Mouse (Mus musculus): ENCODE data around the gene Atp2a3. TPM values are rescaled to one million over a fixed set of nuclear protein-coding genes. Genes with fewer than 3 reads are reported as not detected.

Gene Atp2a3
- polyA plus RNA-seq, 1 experiment from 2014 or later = 2.6 TPM

- H3K27ac ChIP-seq (replicated peaks in 1 of 2; ENCODE audit: control insufficient read depth in 1 of 2, insufficient read depth in 1 of 2, low read depth in 2 of 2, low read length in 2 of 2) = peak overlapping the region; percentile 46 to 53; a peak in 3 of 4 replicates
- peak overlapping the region; percentile 26 to 30 for H3K4me3 ChIP-seq (ENCODE audit: control insufficient read depth in 1 of 2, insufficient read depth in 1 of 2, low read depth in 1 of 2, low read length in 2 of 2)
- peak; percentile 74 for ATAC-seq (ENCODE audit: insufficient number of reproducible peaks, insufficient read depth, low FRiP score, low read depth)
- 25% methylated on average over 20 of the region's 20 CpGs for WGBS
- H3K36me3 ChIP-seq (ENCODE audit: control insufficient read depth, insufficient read depth, low read length) = no peaks in the 10 kb centered on the region
- peak overlapping the region; percentile 67 for H3K4me2 ChIP-seq (ENCODE audit: low read length)
- peak overlapping the region; percentile 67 for H3K9ac ChIP-seq (ENCODE audit: low read length)
- H3K4me1 ChIP-seq (ENCODE audit: control insufficient read depth in 2 of 2, insufficient read depth in 2 of 2, low read length in 2 of 2) = peaks cover 13 to 19% of the 10 kb centered on the region in 2 experiments
- peaks cover 4% of the 10 kb centered on the region; the same call in 1 of the 2 replicates for H3K27me3 ChIP-seq (ENCODE audit: control insufficient read depth, insufficient read depth, low read length)
- H3K9me3 ChIP-seq (ENCODE audit: control insufficient read depth, low read length) = no peaks in the 10 kb centered on the region
Measured at GRCm38 (mm10) chr11:73030821-73031498, 70.0 kb downstream of the Atp2a3 start.

- peaks cover 18 to 21% of the 10 kb centered on the region in 2 experiments for H3K4me1 ChIP-seq (ENCODE audit: control insufficient read depth in 2 of 2, insufficient read depth in 2 of 2, low read length in 2 of 2)
- peak overlapping the region; percentile 67 for H3K4me2 ChIP-seq (ENCODE audit: low read length)
- ATAC-seq (ENCODE audit: insufficient number of reproducible peaks, insufficient read depth, low FRiP score, low read depth) = no peak
- WGBS = 68% methylated on average over 5 of the region's 5 CpGs
- no peak overlapping the region for H3K4me3 ChIP-seq (ENCODE audit: control insufficient read depth in 1 of 2, insufficient read depth in 1 of 2, low read depth in 1 of 2, low read length in 2 of 2)
- peaks cover 4% of the 10 kb centered on the region; the same call in 1 of the 2 replicates for H3K27me3 ChIP-seq (ENCODE audit: control insufficient read depth, insufficient read depth, low read length)
- no peaks in the 10 kb centered on the region for H3K9me3 ChIP-seq (ENCODE audit: control insufficient read depth, low read length)
- H3K36me3 ChIP-seq (ENCODE audit: control insufficient read depth, insufficient read depth, low read length) = no peaks in the 10 kb centered on the region
- H3K9ac ChIP-seq (ENCODE audit: low read length) = no peak overlapping the region; the same call in 1 of the 2 replicates
- H3K27ac ChIP-seq (replicated peaks in 1 of 2; ENCODE audit: control insufficient read depth in 1 of 2, insufficient read depth in 1 of 2, low read depth in 2 of 2, low read length in 2 of 2) = peak overlapping the region in 1 of 2 experiments; percentile 46; a peak in 1 of 4 replicates
Measured at GRCm38 (mm10) chr11:73031536-73031935, 70.6 kb downstream of the Atp2a3 start.

GRCm38 (mm10) chr11:73036077-73036476 lies 75.1 kb downstream of the Atp2a3 start:
- Histone ChIP-seq H3K36me3 (ENCODE audit: control insufficient read depth, insufficient read depth, low read length) (no peaks in the 10 kb centered on the region), H3K4me3 (ENCODE audit: control insufficient read depth in 1 of 2, insufficient read depth in 1 of 2, low read depth in 1 of 2, low read length in 2 of 2) (no peak overlapping the region), H3K27me3 (ENCODE audit: control insufficient read depth, insufficient read depth, low read length) (peaks cover 4% of the 10 kb centered on the region; the same call in 1 of the 2 replicates), H3K27ac (replicated peaks in 1 of 2; ENCODE audit: control insufficient read depth in 1 of 2, insufficient read depth in 1 of 2, low read depth in 2 of 2, low read length in 2 of 2) (no peak overlapping the region), H3K9ac (ENCODE audit: low read length) (no peak overlapping the region), H3K9me3 (ENCODE audit: control insufficient read depth, low read length) (no peaks in the 10 kb centered on the region), H3K4me2 (ENCODE audit: low read length) (no peak overlapping the region), H3K4me1 (ENCODE audit: control insufficient read depth in 2 of 2, insufficient read depth in 2 of 2, low read length in 2 of 2) (peaks cover 17 to 21% of the 10 kb centered on the region in 2 experiments)
- ATAC-seq (ENCODE audit: insufficient number of reproducible peaks, insufficient read depth, low FRiP score, low read depth) = no peak
- WGBS = 49% methylated on average over 7 of the region's 7 CpGs

- Histone ChIP-seq H3K27me3 (ENCODE audit: control insufficient read depth, insufficient read depth, low read length) (no peaks in the 10 kb centered on the region), H3K4me2 (ENCODE audit: low read length) (no peak overlapping the region), H3K4me1 (ENCODE audit: control insufficient read depth in 2 of 2, insufficient read depth in 2 of 2, low read length in 2 of 2) (peaks cover 15 to 16% of the 10 kb centered on the region in 2 experiments), H3K9me3 (ENCODE audit: control insufficient read depth, low read length) (no peaks in the 10 kb centered on the region), H3K27ac (replicated peaks in 1 of 2; ENCODE audit: control insufficient read depth in 1 of 2, insufficient read depth in 1 of 2, low read depth in 2 of 2, low read length in 2 of 2) (no peak overlapping the region), H3K36me3 (ENCODE audit: control insufficient read depth, insufficient read depth, low read length) (no peaks in the 10 kb centered on the region), H3K9ac (ENCODE audit: low read length) (peak overlapping the region; percentile 8; the same call in 1 of the 2 replicates), H3K4me3 (ENCODE audit: control insufficient read depth in 1 of 2, insufficient read depth in 1 of 2, low read depth in 1 of 2, low read length in 2 of 2) (no peak overlapping the region)
- 42% methylated on average over 6 of the region's 6 CpGs for WGBS
- no peak for ATAC-seq (ENCODE audit: insufficient number of reproducible peaks, insufficient read depth, low FRiP score, low read depth)
Measured at GRCm38 (mm10) chr11:73036889-73037288, 75.9 kb downstream of the Atp2a3 start.

GRCm38 (mm10) chr11:73037691-73038090 lies 76.7 kb downstream of the Atp2a3 start:
- 80% methylated on average over 3 of the region's 3 CpGs for WGBS
- peaks cover 15 to 16% of the 10 kb centered on the region in 2 experiments for H3K4me1 ChIP-seq (ENCODE audit: control insufficient read depth in 2 of 2, insufficient read depth in 2 of 2, low read length in 2 of 2)
- no peaks in the 10 kb centered on the region for H3K36me3 ChIP-seq (ENCODE audit: control insufficient read depth, insufficient read depth, low read length)

GRCm38 (mm10) chr11:73039102-73039799 lies 78.3 kb downstream of the Atp2a3 start:
- no peak overlapping the region for H3K9ac ChIP-seq (ENCODE audit: low read length)
- 55% methylated on average over 9 of the region's 9 CpGs for WGBS
- no peaks in the 10 kb centered on the region for H3K36me3 ChIP-seq (ENCODE audit: control insufficient read depth, insufficient read depth, low read length)
- H3K4me1 ChIP-seq (ENCODE audit: control insufficient read depth in 2 of 2, insufficient read depth in 2 of 2, low read length in 2 of 2) = peaks cover 15 to 16% of the 10 kb centered on the region in 2 experiments
- no peaks in the 10 kb centered on the region for H3K27me3 ChIP-seq (ENCODE audit: control insufficient read depth, insufficient read depth, low read length)
- H3K4me2 ChIP-seq (ENCODE audit: low read length) = no peak overlapping the region
- H3K9me3 ChIP-seq (ENCODE audit: control insufficient read depth, low read length) = no peaks in the 10 kb centered on the region
- H3K27ac ChIP-seq (replicated peaks in 1 of 2; ENCODE audit: control insufficient read depth in 1 of 2, insufficient read depth in 1 of 2, low read depth in 2 of 2, low read length in 2 of 2) = no peak overlapping the region
- no peak for ATAC-seq (ENCODE audit: insufficient number of reproducible peaks, insufficient read depth, low FRiP score, low read depth)
- no peak overlapping the region for H3K4me3 ChIP-seq (ENCODE audit: control insufficient read depth in 1 of 2, insufficient read depth in 1 of 2, low read depth in 1 of 2, low read length in 2 of 2)

More at GRCm38 (mm10) chr11:73037691-73038090, 76.7 kb downstream of the Atp2a3 start:
- Histone ChIP-seq H3K27ac (replicated peaks in 1 of 2; ENCODE audit: control insufficient read depth in 1 of 2, insufficient read depth in 1 of 2, low read depth in 2 of 2, low read length in 2 of 2) (no peak overlapping the region), H3K27me3 (ENCODE audit: control insufficient read depth, insufficient read depth, low read length) (no peaks in the 10 kb centered on the region), H3K4me3 (ENCODE audit: control insufficient read depth in 1 of 2, insufficient read depth in 1 of 2, low read depth in 1 of 2, low read length in 2 of 2) (no peak overlapping the region), H3K4me2 (ENCODE audit: low read length) (no peak overlapping the region), H3K9me3 (ENCODE audit: control insufficient read depth, low read length) (no peaks in the 10 kb centered on the region), H3K9ac (ENCODE audit: low read length) (no peak overlapping the region)
- ATAC-seq (ENCODE audit: insufficient number of reproducible peaks, insufficient read depth, low FRiP score, low read depth) = no peak

Data from heart, embryonic 14.5 days (tissue).